Mouse (Mus musculus) lung, postnatal 0 days (tissue): ENCODE measurements around the gene Anxa6.

ENCODE experiments used
- CTCF ChIP-seq: IDR thresholded peaks from 2 replicates; pipeline ENCODE4 v1.5.1; 2016; ENCODE audit warnings: antibody characterized with exemption, mild to moderate bottlenecking
- EP300 ChIP-seq: IDR thresholded peaks from 2 replicates; pipeline ENCODE4 v1.6.1; 2016; ENCODE audit warnings: antibody characterized with exemption, mild to moderate bottlenecking, control low read depth

DNA sequence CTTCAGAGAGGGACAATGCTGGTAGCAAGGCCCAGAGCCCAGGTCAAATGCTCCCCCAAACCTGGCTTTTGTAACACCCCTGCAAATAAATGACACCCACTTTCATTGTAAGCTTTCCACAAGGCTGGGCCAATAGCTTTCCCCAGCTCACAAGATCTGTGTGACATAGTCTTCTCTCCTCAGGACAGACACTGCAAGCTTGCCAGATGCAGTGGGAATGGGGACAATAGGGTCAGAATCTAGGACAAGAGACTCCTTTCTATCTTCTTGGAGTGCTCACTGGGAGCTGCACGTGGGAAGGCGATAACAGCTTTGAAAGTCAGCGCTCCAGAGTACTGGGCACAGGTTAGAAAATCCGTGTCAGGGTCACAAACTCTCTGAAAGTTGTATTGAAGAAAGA is 45.9 kb upstream of the Anxa6 start:
- TF ChIP-seq CTCF (no peak), EP300 (no peak)
